Mouse (Mus musculus): ENCODE data around the gene Coro2a.

DNA sequence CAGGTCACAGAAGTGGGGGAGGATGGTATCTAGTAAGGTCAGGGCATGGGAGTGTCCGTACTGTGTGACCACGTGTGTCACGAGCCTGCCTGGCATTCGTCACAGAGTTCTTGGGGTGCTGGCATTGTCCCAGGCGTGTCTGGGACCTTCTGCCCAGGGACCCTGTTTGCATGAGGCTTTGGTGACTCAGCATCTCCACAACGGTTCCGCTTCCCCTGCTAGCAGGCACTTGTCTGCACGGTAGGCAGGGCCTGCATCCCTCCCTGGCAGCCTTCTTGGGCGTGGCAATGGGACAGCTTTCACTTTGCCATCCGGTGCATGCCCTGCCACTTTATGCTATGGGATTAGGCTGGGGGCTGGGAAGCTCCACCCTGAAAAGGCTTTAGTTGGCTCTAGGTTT is 38.2 kb downstream of the Coro2a start:
- TF ChIP-seq CTCF (IDR thresholded peaks at IDR 0.05; ENCODE audit: low read depth) (no peak), EP300 (IDR thresholded peaks at IDR 0.05; ENCODE audit: low read depth) (no peak)
